Mouse (Mus musculus): Measurements from ENCODE around the gene Ube2d3. TPM values are rescaled to one million over a fixed set of nuclear protein-coding genes. Genes with fewer than 3 reads are reported as not detected.
"Not testable (repeated sequence)": the region's sequence is repeated elsewhere in the genome, so short reads cannot be mapped to it uniquely, and the experiment has no call there.

The Ube2d3 gene
- polyA plus RNA-seq, 1 experiment from 2014 or later: 447 TPM

GRCm38 (mm10) chr3:135489865-135490520, 52.0 kb downstream of the Ube2d3 start:
- Histone ChIP-seq H3K27ac (ENCODE audit: poor library complexity, severe bottlenecking) (no peak overlapping the region), H3K4me2 (no peak overlapping the region), H3K9me3 (replicated peaks) (no peaks in the 10 kb centered on the region), H3K4me3 (no peak overlapping the region), H3K4me1 (replicated peaks) (peaks cover 11% of the 10 kb centered on the region; the same call in 1 of the 2 replicates), H3K9ac (no peak overlapping the region), H3K27me3 (replicated peaks) (no peaks in the 10 kb centered on the region), H3K36me3 (peaks cover 15% of the 10 kb centered on the region)
- WGBS: 82% methylated on average over 5 of the region's 5 CpGs
- ATAC-seq (ENCODE audit: insufficient number of reproducible peaks, low FRiP score): no peak

- peaks cover 7% of the 10 kb centered on the region; the same call in 1 of the 2 replicates for H3K4me1 ChIP-seq (replicated peaks)
- H3K9ac ChIP-seq: no peak overlapping the region
- 85% methylated on average over 6 of the region's 6 CpGs for WGBS
- no peak overlapping the region for H3K4me3 ChIP-seq
- H3K9me3 ChIP-seq (replicated peaks): no peaks in the 10 kb centered on the region
- H3K27me3 ChIP-seq (replicated peaks): no peaks in the 10 kb centered on the region
- peaks cover 15% of the 10 kb centered on the region for H3K36me3 ChIP-seq
- ATAC-seq (ENCODE audit: insufficient number of reproducible peaks, low FRiP score): no peak
- H3K4me2 ChIP-seq: no peak overlapping the region
- no peak overlapping the region for H3K27ac ChIP-seq (ENCODE audit: poor library complexity, severe bottlenecking)
Observed at GRCm38 (mm10) chr3:135491102-135491501, 53.2 kb downstream of the Ube2d3 start.

- 82% methylated on average over 7 of the region's 7 CpGs for WGBS
- peaks cover 20% of the 10 kb centered on the region for H3K36me3 ChIP-seq
- not testable (repeated sequence) for H3K9me3 ChIP-seq (replicated peaks); H3K4me1 ChIP-seq (replicated peaks); H3K27me3 ChIP-seq (replicated peaks); H3K27ac ChIP-seq (ENCODE audit: poor library complexity, severe bottlenecking); H3K4me3 ChIP-seq; H3K9ac ChIP-seq; H3K4me2 ChIP-seq; ATAC-seq (ENCODE audit: insufficient number of reproducible peaks, low FRiP score)
Observed at GRCm38 (mm10) chr3:135493320-135493719, 55.4 kb downstream of the Ube2d3 start.

- H3K9me3 ChIP-seq (replicated peaks); H3K9ac ChIP-seq; H3K36me3 ChIP-seq; H3K27ac ChIP-seq (ENCODE audit: poor library complexity, severe bottlenecking); H3K4me3 ChIP-seq; ATAC-seq (ENCODE audit: insufficient number of reproducible peaks, low FRiP score); H3K4me2 ChIP-seq; H3K27me3 ChIP-seq (replicated peaks): not testable (repeated sequence)
- WGBS: 85% methylated on average over 4 of the region's 4 CpGs
- peaks cover 15% of the 10 kb centered on the region for H3K4me1 ChIP-seq (replicated peaks)
Observed at GRCm38 (mm10) chr3:135497956-135498355, 60.0 kb downstream of the Ube2d3 start.

GRCm38 (mm10) chr3:135498891-135499290, 60.9 kb downstream of the Ube2d3 start:
- WGBS: 32% methylated on average over 5 of the region's 5 CpGs
- Histone ChIP-seq H3K4me3 (no peak overlapping the region), H3K9ac (no peak overlapping the region), H3K36me3 (peaks cover 9% of the 10 kb centered on the region; the same call in 1 of the 2 replicates), H3K27me3 (replicated peaks) (no peaks in the 10 kb centered on the region), H3K4me2 (no peak overlapping the region), H3K4me1 (replicated peaks) (peaks cover 21% of the 10 kb centered on the region), H3K9me3 (replicated peaks) (peaks cover 10% of the 10 kb centered on the region), H3K27ac (ENCODE audit: poor library complexity, severe bottlenecking) (no peak overlapping the region)
- ATAC-seq (ENCODE audit: insufficient number of reproducible peaks, low FRiP score): no peak

GRCm38 (mm10) chr3:135503160-135503559, 65.2 kb downstream of the Ube2d3 start:
- Histone ChIP-seq H3K9me3 (replicated peaks) (peaks cover 6% of the 10 kb centered on the region), H3K27me3 (replicated peaks) (no peaks in the 10 kb centered on the region), H3K4me2 (peak overlapping the region; percentile 25), H3K36me3 (peaks cover 6% of the 10 kb centered on the region; the same call in 1 of the 2 replicates), H3K4me1 (replicated peaks) (peaks cover 21% of the 10 kb centered on the region), H3K4me3 (no peak overlapping the region), H3K27ac (ENCODE audit: poor library complexity, severe bottlenecking) (peak overlapping the region; percentile 69), H3K9ac (peak overlapping the region; percentile 44)
- 66% methylated on average over 5 of the region's 5 CpGs for WGBS
- no peak for ATAC-seq (ENCODE audit: insufficient number of reproducible peaks, low FRiP score)

GRCm38 (mm10) chr3:135505369-135505909, 67.5 kb downstream of the Ube2d3 start:
- WGBS: 60% methylated on average over 10 of the region's 10 CpGs

GRCm38 (mm10) chr3:135505916-135506482, 68.0 kb downstream of the Ube2d3 start:
- no peak for ATAC-seq (ENCODE audit: insufficient number of reproducible peaks, low FRiP score)
- peaks cover 21% of the 10 kb centered on the region for H3K4me1 ChIP-seq (replicated peaks)
- no peaks in the 10 kb centered on the region for H3K27me3 ChIP-seq (replicated peaks)
- no peak overlapping the region for H3K27ac ChIP-seq (ENCODE audit: poor library complexity, severe bottlenecking)
- H3K9me3 ChIP-seq (replicated peaks): no peaks in the 10 kb centered on the region
- no peak overlapping the region for H3K9ac ChIP-seq
- H3K36me3 ChIP-seq: peaks cover 1% of the 10 kb centered on the region; the same call in 1 of the 2 replicates
- H3K4me3 ChIP-seq: no peak overlapping the region
- WGBS: 80% methylated on average over 13 of the region's 13 CpGs
- H3K4me2 ChIP-seq: no peak overlapping the region

More at GRCm38 (mm10) chr3:135505369-135505909, 67.5 kb downstream of the Ube2d3 start:
- Histone ChIP-seq H3K4me1 (replicated peaks) (peaks cover 21% of the 10 kb centered on the region), H3K4me2 (no peak overlapping the region), H3K27ac (ENCODE audit: poor library complexity, severe bottlenecking) (no peak overlapping the region), H3K4me3 (no peak overlapping the region), H3K9me3 (replicated peaks) (no peaks in the 10 kb centered on the region), H3K36me3 (no peaks in the 10 kb centered on the region), H3K9ac (no peak overlapping the region), H3K27me3 (replicated peaks) (no peaks in the 10 kb centered on the region)
- no peak for ATAC-seq (ENCODE audit: insufficient number of reproducible peaks, low FRiP score)

GRCm38 (mm10) chr3:135507506-135507905, 69.6 kb downstream of the Ube2d3 start:
- Histone ChIP-seq H3K9me3 (replicated peaks) (no peaks in the 10 kb centered on the region), H3K27me3 (replicated peaks) (no peaks in the 10 kb centered on the region), H3K4me2 (no peak overlapping the region), H3K4me3 (no peak overlapping the region), H3K36me3 (peaks cover 4% of the 10 kb centered on the region; the same call in 1 of the 2 replicates), H3K4me1 (replicated peaks) (peaks cover 15% of the 10 kb centered on the region), H3K9ac (no peak overlapping the region), H3K27ac (ENCODE audit: poor library complexity, severe bottlenecking) (no peak overlapping the region)
- WGBS: 90% methylated on average over 7 of the region's 7 CpGs
- ATAC-seq (ENCODE audit: insufficient number of reproducible peaks, low FRiP score): no peak

GRCm38 (mm10) chr3:135508191-135508590, 70.2 kb downstream of the Ube2d3 start:
- Histone ChIP-seq H3K36me3 (peaks cover 4% of the 10 kb centered on the region; the same call in 1 of the 2 replicates), H3K4me2 (no peak overlapping the region), H3K4me1 (replicated peaks) (peaks cover 11% of the 10 kb centered on the region), H3K27me3 (replicated peaks) (no peaks in the 10 kb centered on the region), H3K9ac (no peak overlapping the region), H3K4me3 (no peak overlapping the region), H3K9me3 (replicated peaks) (no peaks in the 10 kb centered on the region), H3K27ac (ENCODE audit: poor library complexity, severe bottlenecking) (no peak overlapping the region)
- 74% methylated on average over 1 of the region's 1 CpGs for WGBS
- ATAC-seq (ENCODE audit: insufficient number of reproducible peaks, low FRiP score): no peak

- Histone ChIP-seq H3K27me3 (replicated peaks) (no peaks in the 10 kb centered on the region), H3K4me2 (no peak overlapping the region), H3K36me3 (peaks cover 17% of the 10 kb centered on the region), H3K4me1 (replicated peaks) (peaks cover 29% of the 10 kb centered on the region), H3K9me3 (replicated peaks) (no peaks in the 10 kb centered on the region), H3K4me3 (no peak overlapping the region), H3K27ac (ENCODE audit: poor library complexity, severe bottlenecking) (no peak overlapping the region), H3K9ac (no peak overlapping the region)
- 84% methylated on average over 3 of the region's 3 CpGs for WGBS
- ATAC-seq (ENCODE audit: insufficient number of reproducible peaks, low FRiP score): no peak
Observed at GRCm38 (mm10) chr3:135510372-135510771, 72.4 kb downstream of the Ube2d3 start.
